Mouse (Mus musculus) MEL (cell line): Measurements from ENCODE around the gene Cd1d1. TPM values are rescaled to one million over a fixed set of nuclear protein-coding genes. Genes with fewer than 3 reads are reported as not detected.

Source experiments
- DNase-seq: peaks from one replicate; pipeline ENCODE4 v3.0.0; 2011; ENCODE audit warnings: low read depth, low spot score
- H3K27ac ChIP-seq: 2 replicates; pipeline ENCODE4 v1.5.1; 2012; ENCODE audit warnings: low read depth, mild to moderate bottlenecking, control low read depth, low read length, moderate library complexity; ENCODE audit not compliant: control insufficient read depth
- H3K27me3 ChIP-seq, 2 experiments: fragments of 150-350 bp in 1 of 2; sonication (generic) in 1 of 2; 2 replicates each; pipeline ENCODE4 v1.6.1; 2012; ENCODE audit warnings: low read length in 2 of 2, mild to moderate bottlenecking in 2 of 2, improper control_type of control experiment in 1 of 2, moderate library complexity in 1 of 2; ENCODE audit not compliant: insufficient read depth in 2 of 2, control insufficient read depth in 1 of 2
- H3K36me3 ChIP-seq, 2 experiments: 2 replicates each; pipeline ENCODE4 v1.6.1; 2012 to 2014; ENCODE audit warnings: low read length in 2 of 2, improper control_type of control experiment in 1 of 2, inconsistent platforms in 1 of 2, mild to moderate bottlenecking in 1 of 2; ENCODE audit not compliant: insufficient read depth in 2 of 2, control insufficient read depth in 1 of 2
- H3K4me1 ChIP-seq, 2 experiments: fragments of 150-350 bp in 1 of 2; sonication (generic) in 1 of 2; 2 replicates each; pipeline ENCODE4 v1.6.1; 2012; ENCODE audit warnings: low read length in 2 of 2, improper control_type of control experiment in 1 of 2, mild to moderate bottlenecking in 1 of 2; ENCODE audit not compliant: insufficient read depth in 2 of 2, control insufficient read depth in 1 of 2
- H3K4me3 ChIP-seq, 2 experiments: fragments of 150-350 bp in 1 of 2; sonication (generic) in 1 of 2; 2 replicates each; pipeline ENCODE4 v1.5.1; 2012; ENCODE audit warnings: low read depth in 2 of 2, low read length in 2 of 2, mild to moderate bottlenecking in 2 of 2, moderate library complexity in 2 of 2, control low read depth in 1 of 2, improper control_type of control experiment in 1 of 2; ENCODE audit not compliant: control insufficient read depth in 1 of 2, insufficient read depth in 1 of 2
- H3K79me2 ChIP-seq: 2 replicates; pipeline ENCODE4 v1.6.1; 2012; ENCODE audit warnings: mild to moderate bottlenecking, low read length, moderate library complexity; ENCODE audit not compliant: control insufficient read depth, poor library complexity, insufficient read depth
- H3K9ac ChIP-seq: 2 replicates; pipeline ENCODE4 v1.6.1; 2012; ENCODE audit warnings: low read depth, mild to moderate bottlenecking, control low read depth, low read length, moderate library complexity; ENCODE audit not compliant: control insufficient read depth, poor library complexity, severe bottlenecking
- H3K9me3 ChIP-seq: fragments of 150-350 bp; sonication (generic); replicated peaks from 2 replicates; pipeline ENCODE4 v1.6.1; 2012; ENCODE audit warnings: mild to moderate bottlenecking, low read length, improper control_type of control experiment, moderate library complexity; ENCODE audit not compliant: insufficient read depth
- BHLHE40 ChIP-seq: IDR thresholded peaks from 2 replicates; pipeline ENCODE4 v1.6.1; 2012; ENCODE audit warnings: low read depth, mild to moderate bottlenecking, inconsistent platforms, low read length, improper control_type of control experiment, borderline replicate concordance
- CHD1 ChIP-seq: IDR thresholded peaks from 2 replicates; pipeline ENCODE4 v1.6.1; 2012; ENCODE audit warnings: low read depth, mild to moderate bottlenecking, inconsistent platforms, low read length, improper control_type of control experiment
- CTCF ChIP-seq, 3 experiments: IDR thresholded peaks in 2 of 3; conservative IDR thresholded peaks in 1 of 3; 2 replicates each; pipeline ENCODE4 v1.5.1; 2011 to 2012; ENCODE audit warnings: low read length in 3 of 3, low read depth in 2 of 3, mild to moderate bottlenecking in 2 of 3, improper control_type of control experiment in 1 of 3, inconsistent platforms in 1 of 3, mixed read lengths in 1 of 3, moderate library complexity in 1 of 3; ENCODE audit not compliant: control insufficient read depth in 1 of 3, insufficient read depth in 1 of 3, poor library complexity in 1 of 3, severe bottlenecking in 1 of 3
- E2F4 ChIP-seq: IDR thresholded peaks from 2 replicates; pipeline ENCODE4 v1.6.1; 2011; ENCODE audit warnings: low read depth, low read length, improper control_type of control experiment, borderline replicate concordance
- ELF1 ChIP-seq: IDR thresholded peaks from 2 replicates; pipeline ENCODE4 v1.6.1; 2014; ENCODE audit warnings: low read depth, mild to moderate bottlenecking, inconsistent platforms, low read length, improper control_type of control experiment, moderate library complexity
- EP300 ChIP-seq, 2 experiments: IDR thresholded peaks; 2 replicates each; pipeline ENCODE4 v1.6.1; 2011; ENCODE audit warnings: improper control_type of control experiment in 2 of 2, low read length in 2 of 2, low read depth in 1 of 2, mild to moderate bottlenecking in 1 of 2
- ETS1 ChIP-seq: IDR thresholded peaks from 2 replicates; pipeline ENCODE4 v1.6.1; 2012; ENCODE audit warnings: low read depth, mild to moderate bottlenecking, inconsistent platforms, low read length, improper control_type of control experiment, moderate library complexity
- GABPA ChIP-seq: IDR thresholded peaks from 2 replicates; pipeline ENCODE4 v1.6.1; 2012; ENCODE audit warnings: low read depth, mild to moderate bottlenecking, inconsistent platforms, low read length, improper control_type of control experiment, moderate library complexity
- GATA1 ChIP-seq: IDR thresholded peaks from 2 replicates; pipeline ENCODE4 v1.6.1; 2011; ENCODE audit warnings: low read depth, low read length, improper control_type of control experiment
- HCFC1 ChIP-seq: IDR thresholded peaks from 2 replicates; pipeline ENCODE4 v1.6.1; 2012; ENCODE audit warnings: low read depth, mild to moderate bottlenecking, inconsistent platforms, low read length, improper control_type of control experiment, moderate library complexity
- JUND ChIP-seq: IDR thresholded peaks from 2 replicates; pipeline ENCODE4 v1.6.1; 2011; ENCODE audit warnings: low read depth, mild to moderate bottlenecking, improper control_type of control experiment, low read length
- KAT2A ChIP-seq: conservative IDR thresholded peaks from 2 replicates; pipeline ENCODE4 v1.6.1; 2012; ENCODE audit warnings: low read depth, low read length, improper control_type of control experiment, inconsistent platforms
- MAFK ChIP-seq: IDR thresholded peaks from 2 replicates; pipeline ENCODE4 v1.6.1; 2011; ENCODE audit warnings: low read depth, mild to moderate bottlenecking, low read length, improper control_type of control experiment, borderline replicate concordance
- MAX ChIP-seq: IDR thresholded peaks from 2 replicates; pipeline ENCODE4 v1.6.1; 2011; ENCODE audit warnings: low read length, improper control_type of control experiment
- MAZ ChIP-seq: IDR thresholded peaks from 2 replicates; pipeline ENCODE4 v1.6.1; 2012; ENCODE audit warnings: low read depth, mild to moderate bottlenecking, inconsistent platforms, low read length, improper control_type of control experiment
- MXI1 ChIP-seq: IDR thresholded peaks from 2 replicates; pipeline ENCODE4 v1.6.1; 2011; ENCODE audit warnings: mild to moderate bottlenecking, low read depth, low read length, improper control_type of control experiment
- MYC ChIP-seq: IDR thresholded peaks from 2 replicates; pipeline ENCODE4 v1.6.1; 2011; ENCODE audit warnings: low read depth, mild to moderate bottlenecking, low read length, improper control_type of control experiment, moderate library complexity
- NRF1 ChIP-seq: IDR thresholded peaks from 2 replicates; pipeline ENCODE4 v1.6.1; 2014; ENCODE audit warnings: low read depth, mild to moderate bottlenecking, inconsistent platforms, low read length, improper control_type of control experiment, moderate library complexity; ENCODE audit not compliant: poor library complexity, insufficient read depth, severe bottlenecking
- POLR2A ChIP-seq, 2 experiments: IDR thresholded peaks; 2 replicates each; pipeline ENCODE4 v1.6.1; 2011 to 2012; ENCODE audit warnings: low read length in 2 of 2, mild to moderate bottlenecking in 2 of 2, control low read depth in 1 of 2, improper control_type of control experiment in 1 of 2, low read depth in 1 of 2, moderate library complexity in 1 of 2; ENCODE audit not compliant: control insufficient read depth in 1 of 2, insufficient read depth in 1 of 2, poor library complexity in 1 of 2
- POLR2AphosphoS2 ChIP-seq: IDR thresholded peaks from 2 replicates; pipeline ENCODE4 v1.6.1; 2011; ENCODE audit warnings: low read length, improper control_type of control experiment
- POLR2AphosphoS5 ChIP-seq: IDR thresholded peaks from 2 replicates; pipeline ENCODE4 v1.6.1; 2012; ENCODE audit warnings: low read depth, borderline replicate concordance, mild to moderate bottlenecking, inconsistent platforms, low read length, moderate library complexity, mixed read lengths
- RAD21 ChIP-seq: IDR thresholded peaks from 2 replicates; pipeline ENCODE4 v1.6.1; 2011; ENCODE audit warnings: mild to moderate bottlenecking, low read depth, low read length, improper control_type of control experiment
- TAL1 ChIP-seq: IDR thresholded peaks from 2 replicates; pipeline ENCODE4 v1.6.1; 2012; ENCODE audit warnings: mild to moderate bottlenecking, inconsistent platforms, low read length, moderate library complexity, mixed read lengths
- ZC3H11A ChIP-seq: IDR thresholded peaks from 2 replicates; pipeline ENCODE4 v1.6.1; 2012; ENCODE audit warnings: low read depth, mild to moderate bottlenecking, inconsistent platforms, low read length, improper control_type of control experiment
- ZKSCAN1 ChIP-seq: IDR thresholded peaks from 2 replicates; pipeline ENCODE4 v1.6.1; 2012; ENCODE audit warnings: low read depth, mild to moderate bottlenecking, inconsistent platforms, low read length, improper control_type of control experiment, moderate library complexity
- ZMIZ1 ChIP-seq: IDR thresholded peaks from 2 replicates; pipeline ENCODE4 v1.6.1; 2012; ENCODE audit warnings: low read depth, mild to moderate bottlenecking, inconsistent platforms, low read length, improper control_type of control experiment, moderate library complexity
- ZNF384 ChIP-seq: IDR thresholded peaks from 2 replicates; pipeline ENCODE4 v1.6.1; 2012; ENCODE audit warnings: low read depth, mild to moderate bottlenecking, inconsistent platforms, low read length, improper control_type of control experiment
- polyA plus RNA-seq, 2 experiments: library from polyadenylated mRNA; stranded (reverse) in 1 of 2; unstranded in 1 of 2; fragments of >175 nt in 1 of 2; fragments of >200 nt in 1 of 2; gene quantifications; 2 replicates each; pipeline versions ENCODE4 v1.2.1 to v1.2.4; 2012; ENCODE audit warnings: low replicate concordance in 2 of 2, low read depth in 1 of 2; ENCODE audit not compliant: insufficient read length in 2 of 2, insufficient read depth in 1 of 2, missing spikeins in 1 of 2
- total RNA-seq: library from RNA; depleted of rRNA; stranded (reverse); fragments of 300-350 nt; gene quantifications from 2 replicates; pipeline ENCODE4 v1.2.3, GENCODE M21; 2012

Cd1d1 gene
- total and polyA plus RNA-seq, 3 experiments, result 1.1 to 1.6 TPM; not detected in 1

- Histone ChIP-seq H3K27me3 (no peaks in the 10 kb centered on the region), H3K9me3 (no peaks in the 10 kb centered on the region), H3K4me1 (no peaks in the 10 kb centered on the region), H3K4me3 (no peak overlapping the region), H3K27ac (no peak overlapping the region), H3K79me2 (no peaks in the 10 kb centered on the region), H3K36me3 (no peaks in the 10 kb centered on the region), H3K9ac (no peak overlapping the region)
- no peak for TF ChIP-seq TAL1
- no peak for TF ChIP-seq EP300 (IDR thresholded peaks at IDR 0.05; ENCODE audit: low read depth in 1 of 2, low read length in 2 of 2)
- no peak for TF ChIP-seq GATA1
- TF ChIP-seq CTCF (IDR thresholded peaks at IDR 0.05 in 2 of 3, conservative IDR thresholded peaks at IDR 0.05 in 1 of 3; ENCODE audit: control insufficient read depth in 1 of 3, insufficient read depth in 1 of 3, low read depth in 2 of 3, low read length in 3 of 3, poor library complexity in 1 of 3, severe bottlenecking in 1 of 3), result no peak
- TF ChIP-seq KAT2A, result no peak
- TF ChIP-seq ZC3H11A, result no peak
- TF ChIP-seq MAZ, result no peak
- TF ChIP-seq ZNF384, result no peak
- no peak for TF ChIP-seq JUND
- no peak for TF ChIP-seq BHLHE40
- TF ChIP-seq ZMIZ1, result no peak
- no peak for TF ChIP-seq E2F4
- TF ChIP-seq HCFC1, result no peak
- TF ChIP-seq MYC, result no peak
- TF ChIP-seq RAD21, result no peak
- TF ChIP-seq ELF1, result no peak
- no peak for TF ChIP-seq POLR2AphosphoS2
- no peak for DNase-seq
Measured at GRCm38 (mm10) chr3:86955376-86955775, 43.9 kb downstream of the Cd1d1 start.

DNA sequence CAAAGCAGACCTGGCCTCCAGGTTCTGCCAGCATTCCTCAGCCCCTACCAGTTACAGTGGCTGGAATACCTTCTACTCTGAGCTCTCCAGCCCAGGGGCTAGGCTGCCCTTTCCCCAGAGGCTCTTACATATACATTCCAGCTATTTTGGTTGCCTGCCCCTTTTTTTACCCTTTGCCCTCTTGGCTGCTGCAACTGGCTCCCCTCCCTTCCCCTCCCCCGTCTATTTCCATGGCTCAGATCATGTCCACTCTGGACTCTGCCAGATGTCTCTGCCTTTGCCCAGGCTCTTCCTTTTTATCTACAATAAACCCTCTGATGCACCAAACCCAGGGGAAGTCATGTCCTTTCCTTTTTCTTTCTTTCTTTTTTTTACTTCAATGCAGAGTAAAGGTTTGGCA lies 44.7 kb downstream of the Cd1d1 start:
- TF ChIP-seq GABPA, result no peak
- TF ChIP-seq EP300 (IDR thresholded peaks at IDR 0.05; ENCODE audit: low read depth in 1 of 2, low read length in 2 of 2), result no peak
- TF ChIP-seq ELF1, result no peak
- no peak for TF ChIP-seq MAX
- no peak for TF ChIP-seq NRF1
- TF ChIP-seq MAFK, result no peak
- TF ChIP-seq ZKSCAN1, result no peak
- no peak for TF ChIP-seq ETS1
- TF ChIP-seq POLR2A (IDR thresholded peaks at IDR 0.05; ENCODE audit: control insufficient read depth in 1 of 2, insufficient read depth in 1 of 2, low read depth in 1 of 2, low read length in 2 of 2, poor library complexity in 1 of 2), result no peak
- TF ChIP-seq CHD1, result no peak
- no peak for TF ChIP-seq POLR2AphosphoS5
- TF ChIP-seq MXI1, result no peak
- no peak for TF ChIP-seq JUND
- no peak for TF ChIP-seq TAL1
- no peak overlapping the region for H3K27ac ChIP-seq
- H3K4me1 ChIP-seq, result no peaks in the 10 kb centered on the region
- no peak for DNase-seq
- H3K9me3 ChIP-seq, result no peaks in the 10 kb centered on the region
- H3K27me3 ChIP-seq, result no peaks in the 10 kb centered on the region
- H3K36me3 ChIP-seq, result no peaks in the 10 kb centered on the region
- no peak overlapping the region for H3K4me3 ChIP-seq
- H3K9ac ChIP-seq, result no peak overlapping the region
- H3K79me2 ChIP-seq, result no peaks in the 10 kb centered on the region
